Mouse (Mus musculus) testis, postnatal 10 days (tissue): ENCODE measurements around the gene Grn.

Experiments
- DNase-seq: peaks from one replicate; pipeline ENCODE4 v3.0.0; 2021; ENCODE audit warnings: low spot score

Gene Grn

GRCm38 (mm10) chr11:102479581-102479980, 49.5 kb downstream of the Grn start:
- peak; percentile 46 for DNase-seq

GRCm38 (mm10) chr11:102480111-102480510, 50.0 kb downstream of the Grn start:
- DNase-seq = peak; percentile 37

GRCm38 (mm10) chr11:102480897-102481296, 50.8 kb downstream of the Grn start:
- peak; percentile 40 for DNase-seq

- DNase-seq = peak; percentile 39
Measured at GRCm38 (mm10) chr11:102481779-102482178, 51.7 kb downstream of the Grn start.
